Mouse (Mus musculus) forebrain, embryonic 15.5 days (tissue): Measurements from ENCODE around the gene Gm37240. TPM values are rescaled to one million over a fixed set of nuclear protein-coding genes. Genes with fewer than 3 reads are reported as not detected.

ENCODE experiments used
- ATAC-seq: fragments of 200-750 bp; cut with Nextera tagmentation; replicated peaks from 2 replicates; pipeline ENCODE4 v1.8.0; 2017; ENCODE audit warnings: mild to moderate bottlenecking, moderate TSS enrichment, moderate library complexity
- H3K27ac ChIP-seq: fragments of 300-500 bp; sonication (generic); replicated peaks from 2 replicates; pipeline ENCODE4 v1.5.1; 2015; ENCODE audit warnings: mild to moderate bottlenecking, inconsistent platforms
- H3K27me3 ChIP-seq: fragments of 300-500 bp; sonication (generic); 2 replicates; pipeline ENCODE4 v1.6.1; 2015; ENCODE audit warnings: inconsistent platforms
- H3K36me3 ChIP-seq: fragments of 300-500 bp; sonication (generic); 2 replicates; pipeline ENCODE4 v1.6.1; 2015; ENCODE audit warnings: mild to moderate bottlenecking, inconsistent platforms
- H3K4me1 ChIP-seq: fragments of 300-500 bp; sonication (generic); 2 replicates; pipeline ENCODE4 v1.6.1; 2015; ENCODE audit warnings: inconsistent platforms
- H3K4me2 ChIP-seq: fragments of 300-500 bp; sonication (generic); replicated peaks from 2 replicates; pipeline ENCODE4 v1.6.1; 2015; ENCODE audit warnings: mild to moderate bottlenecking, inconsistent platforms
- H3K4me3 ChIP-seq: fragments of 300-500 bp; sonication (generic); 2 replicates; pipeline ENCODE4 v1.5.1; 2015; ENCODE audit warnings: mild to moderate bottlenecking, inconsistent platforms
- H3K9ac ChIP-seq: fragments of 300-500 bp; sonication (generic); replicated peaks from 2 replicates; pipeline ENCODE4 v1.6.1; 2015; ENCODE audit warnings: mild to moderate bottlenecking, inconsistent platforms
- H3K9me3 ChIP-seq: fragments of 300-500 bp; sonication (generic); 2 replicates; pipeline ENCODE4 v1.6.1; 2016; ENCODE audit warnings: inconsistent platforms
- WGBS: fragments of 180-500 bp; shearing (Covaris S2); methylation state at CpG from one replicate; pipeline ENCODE4 v1.1.7; 2015; ENCODE audit warnings: mixed read lengths; 5-methylcytosine and 5-hydroxymethylcytosine counted together
- polyA plus RNA-seq: library from polyadenylated mRNA; unstranded; fragments of >200 nt; fragmentation: Nextera tagmentation; extraction: Ambion mirVana; gene quantifications from 2 replicates; pipeline ENCODE4 v1.2.1, GENCODE M21; 2015

Gm37240 gene
- polyA plus RNA-seq, 1 experiment from 2014 or later, result 2.2 TPM

DNA sequence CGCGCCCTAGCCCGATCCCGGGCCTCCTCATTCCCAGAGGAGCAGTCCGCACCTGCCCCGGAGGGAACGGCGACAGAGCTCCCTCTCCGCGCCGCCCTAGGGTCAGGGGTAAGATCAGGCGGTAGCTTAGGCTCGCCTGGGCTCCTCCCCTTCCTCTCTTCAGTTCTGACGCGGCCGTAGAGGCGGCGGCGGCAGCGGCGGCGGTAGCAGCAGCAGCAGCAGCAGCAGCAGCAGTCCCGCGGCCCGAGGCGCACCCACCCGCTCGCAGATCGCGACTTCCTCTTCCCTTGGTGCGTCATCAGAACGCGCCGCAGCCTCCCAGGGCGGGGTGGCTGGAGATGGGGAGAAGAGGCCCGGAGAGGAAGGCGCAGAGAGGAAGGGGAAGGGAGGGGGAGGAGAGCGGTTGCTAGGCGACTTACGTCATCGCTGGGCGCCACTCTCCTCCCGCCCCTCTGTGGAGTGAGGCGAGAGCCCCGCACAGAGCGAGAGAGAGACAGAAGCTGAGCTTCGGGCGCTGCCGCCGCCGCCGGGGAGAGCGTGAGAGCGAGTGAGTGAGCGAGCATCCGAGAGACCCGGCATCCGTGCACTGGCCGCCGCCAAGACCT is 1073.1 kb downstream of the Gm37240 start:
- Histone ChIP-seq H3K4me2 (peak overlapping the region; percentile 99), H3K9ac (peak overlapping the region; percentile 86), H3K4me1 (peaks cover 35% of the 10 kb centered on the region), H3K9me3 (no peaks in the 10 kb centered on the region), H3K27me3 (no peaks in the 10 kb centered on the region), H3K27ac (peak overlapping the region; percentile 97), H3K36me3 (no peaks in the 10 kb centered on the region), H3K4me3 (peak overlapping the region; percentile 87)
- peak; percentile 98 for ATAC-seq
- under 1% methylated on average over 57 of the region's 60 CpGs for WGBS

DNA sequence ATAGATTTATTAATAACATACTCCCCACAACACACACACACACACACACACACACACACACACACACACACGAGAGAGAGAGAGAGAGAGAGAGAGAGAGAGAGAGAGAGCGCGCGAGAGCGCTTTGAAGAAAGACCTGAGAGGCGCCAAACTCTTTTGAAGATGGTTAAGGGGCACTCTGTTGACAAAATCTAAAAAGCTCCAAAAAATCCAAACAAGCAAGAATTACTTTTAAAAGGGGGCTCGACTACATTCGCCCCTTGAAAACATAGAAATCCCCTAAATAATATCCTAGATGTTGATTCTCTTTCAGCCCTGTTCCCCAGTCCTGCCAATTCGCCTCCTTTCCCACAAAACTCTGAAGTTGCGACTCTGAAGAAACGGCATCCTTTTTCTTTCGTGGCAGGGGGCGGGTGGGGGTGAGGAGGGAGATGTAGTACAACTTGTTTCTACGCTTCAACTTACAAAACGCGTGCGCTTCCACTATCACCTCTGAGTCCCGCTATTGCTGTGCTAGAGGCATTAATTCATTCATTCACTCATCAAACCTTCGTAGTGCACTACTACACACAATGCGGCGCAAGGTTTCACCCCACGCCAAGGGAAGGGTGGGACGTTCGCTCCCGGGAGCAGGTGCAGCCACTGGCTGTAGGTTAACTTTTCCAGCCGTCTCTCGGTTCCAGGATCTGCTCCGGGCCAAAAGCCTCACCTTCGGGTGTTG is 1073.7 kb downstream of the Gm37240 start:
- H3K4me1 ChIP-seq, result peaks cover 35% of the 10 kb centered on the region
- ATAC-seq, result no peak; the same call in 1 of the 2 replicates
- no peaks in the 10 kb centered on the region for H3K27me3 ChIP-seq
- H3K9me3 ChIP-seq, result no peaks in the 10 kb centered on the region
- under 1% methylated on average over 29 of the region's 29 CpGs for WGBS
- peak overlapping the region; percentile 87 for H3K4me3 ChIP-seq
- peak overlapping the region; percentile 58 for H3K4me2 ChIP-seq
- no peaks in the 10 kb centered on the region for H3K36me3 ChIP-seq
- H3K9ac ChIP-seq, result peak overlapping the region; percentile 76
- peak overlapping the region; percentile 97 for H3K27ac ChIP-seq

DNA sequence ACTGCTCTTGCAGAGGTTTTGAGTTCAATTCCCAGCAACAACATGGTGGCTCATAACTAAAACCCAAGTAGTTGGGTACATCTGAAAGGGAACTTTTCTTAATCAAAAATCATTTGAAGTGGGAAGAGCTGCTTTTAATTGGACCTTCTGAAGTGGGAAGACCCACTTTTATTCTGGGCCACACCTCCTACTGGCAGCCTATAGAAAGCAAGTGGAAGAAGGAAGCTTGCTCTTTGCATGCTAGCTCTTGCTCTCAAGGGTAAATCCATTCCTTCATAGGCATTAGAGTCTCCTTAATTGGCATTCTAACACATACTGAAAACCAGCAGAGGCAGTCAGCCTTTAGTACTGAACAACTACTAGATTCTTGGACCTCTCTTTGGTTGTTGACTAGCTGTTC is 1076.5 kb downstream of the Gm37240 start:
- Histone ChIP-seq H3K27ac (no peak overlapping the region), H3K4me1 (peaks cover 22% of the 10 kb centered on the region), H3K27me3 (no peaks in the 10 kb centered on the region), H3K9me3 (no peaks in the 10 kb centered on the region), H3K4me2 (no peak overlapping the region), H3K4me3 (no peak overlapping the region), H3K36me3 (no peaks in the 10 kb centered on the region), H3K9ac (no peak overlapping the region)
- ATAC-seq, result no peak

DNA sequence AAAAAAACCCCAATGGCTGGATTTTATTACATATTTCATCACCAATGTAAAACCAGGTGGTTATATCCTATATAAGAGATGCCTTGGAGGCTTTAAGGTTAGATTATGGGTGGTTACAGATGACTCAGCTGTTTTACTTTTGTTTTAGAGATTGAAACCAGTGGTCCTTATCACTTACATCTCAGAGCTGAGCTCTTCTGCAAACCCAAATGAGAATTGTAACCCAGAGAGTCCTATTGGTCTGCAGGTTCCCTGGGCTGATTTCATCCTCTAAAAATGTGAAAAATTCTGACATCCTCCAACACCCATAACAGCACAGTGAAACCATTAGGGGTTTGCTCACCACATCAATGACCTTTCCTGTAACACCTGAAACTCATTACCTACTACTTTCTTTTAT is 1078.4 kb downstream of the Gm37240 start:
- Histone ChIP-seq H3K9ac (no peak overlapping the region), H3K27me3 (no peaks in the 10 kb centered on the region), H3K4me1 (peaks cover 15% of the 10 kb centered on the region), H3K4me3 (no peak overlapping the region), H3K27ac (no peak overlapping the region), H3K9me3 (no peaks in the 10 kb centered on the region), H3K36me3 (no peaks in the 10 kb centered on the region), H3K4me2 (no peak overlapping the region)
- ATAC-seq, result no peak

DNA sequence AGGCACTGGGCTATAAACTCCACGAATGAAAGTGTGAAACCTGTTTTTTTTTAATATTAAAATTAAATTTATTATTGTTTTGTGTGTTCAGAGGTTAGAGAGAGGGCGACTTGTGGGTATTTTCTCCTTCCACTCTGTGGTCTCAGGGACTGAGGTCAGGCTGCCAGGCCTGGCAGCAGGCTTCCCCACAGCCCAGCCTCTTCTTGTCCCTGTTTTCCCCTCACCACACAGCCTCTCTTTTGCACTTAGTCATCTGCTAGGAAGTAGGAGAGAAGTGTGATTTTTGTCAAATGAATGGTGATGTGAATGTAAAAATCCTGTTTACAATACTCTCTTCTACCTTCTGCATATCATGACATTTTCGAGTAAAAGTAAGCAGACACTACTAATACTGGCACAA is 1079.5 kb downstream of the Gm37240 start:
- no peak overlapping the region for H3K4me3 ChIP-seq
- no peak overlapping the region for H3K4me2 ChIP-seq
- H3K9ac ChIP-seq, result no peak overlapping the region
- no peak overlapping the region for H3K27ac ChIP-seq
- 70% methylated on average over 3 of the region's 3 CpGs for WGBS
- no peak for ATAC-seq
- no peaks in the 10 kb centered on the region for H3K9me3 ChIP-seq
- peaks cover 6% of the 10 kb centered on the region for H3K4me1 ChIP-seq
- H3K27me3 ChIP-seq, result no peaks in the 10 kb centered on the region
- no peaks in the 10 kb centered on the region for H3K36me3 ChIP-seq

DNA sequence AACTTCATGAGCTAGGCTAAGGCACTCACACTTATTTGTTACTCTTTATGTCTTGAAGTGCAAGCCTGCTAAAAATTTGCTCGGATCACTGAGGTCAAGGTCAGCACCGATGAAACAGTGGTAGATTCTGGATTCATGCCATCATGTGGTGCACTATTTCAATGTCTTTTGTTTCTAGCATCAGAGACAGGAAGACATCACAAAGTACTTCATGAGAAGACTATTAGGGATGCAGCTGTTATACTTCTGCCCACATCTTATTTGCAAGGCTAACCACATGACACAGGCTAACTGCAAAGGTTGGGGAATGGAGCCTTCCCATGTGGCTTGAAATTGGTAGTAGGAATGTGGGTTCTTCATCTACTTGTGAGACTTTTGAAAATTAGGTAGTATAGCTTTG is 1081.1 kb downstream of the Gm37240 start:
- H3K4me3 ChIP-seq, result no peak overlapping the region
- no peak overlapping the region for H3K9ac ChIP-seq
- H3K4me2 ChIP-seq, result no peak overlapping the region
- H3K27me3 ChIP-seq, result no peaks in the 10 kb centered on the region
- no peaks in the 10 kb centered on the region for H3K4me1 ChIP-seq
- H3K9me3 ChIP-seq, result no peaks in the 10 kb centered on the region
- no peaks in the 10 kb centered on the region for H3K36me3 ChIP-seq
- WGBS, result 78% methylated on average over 2 of the region's 2 CpGs
- no peak overlapping the region for H3K27ac ChIP-seq
- no peak for ATAC-seq

DNA sequence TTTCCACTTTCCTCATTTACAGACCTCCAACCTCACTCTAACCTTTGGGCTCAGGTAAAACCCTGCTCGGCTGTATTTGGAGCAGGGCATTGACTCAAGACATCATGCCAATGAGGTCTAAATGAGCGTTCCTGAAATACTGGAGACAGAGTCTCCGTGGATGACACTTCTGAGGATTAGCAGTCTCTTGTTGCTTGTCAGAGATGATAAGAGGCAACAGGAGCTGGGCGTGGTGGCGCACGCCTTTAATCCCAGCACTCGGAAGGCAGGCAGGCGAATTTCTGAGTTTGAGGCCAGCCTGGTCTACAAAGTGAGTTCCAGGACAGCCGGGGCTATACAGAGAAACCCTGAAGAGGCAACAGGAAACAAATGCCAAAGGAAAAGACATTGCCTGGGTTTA is 1083.3 kb downstream of the Gm37240 start:
- Histone ChIP-seq H3K4me1 (no peaks in the 10 kb centered on the region), H3K4me3 (no peak overlapping the region), H3K36me3 (no peaks in the 10 kb centered on the region), H3K27ac (no peak overlapping the region), H3K27me3 (no peaks in the 10 kb centered on the region), H3K9ac (no peak overlapping the region), H3K4me2 (no peak overlapping the region), H3K9me3 (no peaks in the 10 kb centered on the region)
- WGBS, result 78% methylated on average over 9 of the region's 9 CpGs
- no peak for ATAC-seq

DNA sequence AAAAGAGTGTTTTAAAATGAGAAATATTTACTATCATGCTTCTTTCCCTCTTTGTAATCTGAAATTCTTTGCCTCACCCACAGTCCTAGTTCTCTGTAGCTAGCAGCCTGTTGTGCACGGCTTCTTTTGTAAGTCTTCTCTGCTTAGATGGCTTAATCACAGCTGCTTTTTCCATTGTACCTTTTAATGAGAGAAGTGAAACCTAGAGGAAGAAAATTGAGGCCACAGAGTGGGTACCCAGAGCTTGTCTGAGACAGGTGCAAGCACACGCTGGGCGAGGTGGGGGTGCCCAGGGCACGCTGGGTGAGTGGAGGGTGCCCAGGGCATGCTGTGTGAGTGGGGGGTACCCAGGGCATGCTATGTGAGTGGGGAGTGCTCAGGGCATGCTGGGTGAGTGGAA is 1099.4 kb downstream of the Gm37240 start:
- H3K36me3 ChIP-seq, result no peaks in the 10 kb centered on the region
- H3K9ac ChIP-seq, result no peak overlapping the region
- ATAC-seq, result no peak
- H3K4me2 ChIP-seq, result no peak overlapping the region
- H3K27me3 ChIP-seq, result no peaks in the 10 kb centered on the region
- H3K4me1 ChIP-seq, result no peaks in the 10 kb centered on the region
- WGBS, result 82% methylated on average over 4 of the region's 4 CpGs
- no peak overlapping the region for H3K27ac ChIP-seq
- no peaks in the 10 kb centered on the region for H3K9me3 ChIP-seq
- H3K4me3 ChIP-seq, result no peak overlapping the region

DNA sequence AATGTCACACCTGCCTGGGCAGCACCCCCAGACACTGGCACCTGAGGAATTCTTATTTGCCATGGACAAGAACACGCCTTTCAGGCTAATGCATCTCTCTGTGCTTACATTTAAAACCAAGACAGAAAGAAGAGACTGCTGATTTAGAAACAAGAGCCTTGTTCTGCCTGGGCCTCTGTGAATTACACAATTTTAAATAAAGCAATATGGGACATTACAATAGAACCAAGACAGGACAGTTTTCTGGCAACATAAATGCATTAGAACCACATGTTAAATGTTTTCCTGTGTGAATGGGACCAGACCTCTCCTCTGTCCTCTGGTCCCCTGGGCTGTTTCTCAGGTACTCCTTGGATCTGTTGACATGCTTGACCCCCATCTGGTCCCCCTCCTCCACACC is 1111.2 kb downstream of the Gm37240 start:
- WGBS, result 68% methylated on average over 1 of the region's 1 CpGs
- Histone ChIP-seq H3K9me3 (no peaks in the 10 kb centered on the region), H3K27me3 (no peaks in the 10 kb centered on the region), H3K27ac (no peak overlapping the region), H3K4me3 (no peak overlapping the region), H3K4me2 (no peak overlapping the region), H3K9ac (no peak overlapping the region), H3K4me1 (no peaks in the 10 kb centered on the region), H3K36me3 (no peaks in the 10 kb centered on the region)
- ATAC-seq, result no peak

DNA sequence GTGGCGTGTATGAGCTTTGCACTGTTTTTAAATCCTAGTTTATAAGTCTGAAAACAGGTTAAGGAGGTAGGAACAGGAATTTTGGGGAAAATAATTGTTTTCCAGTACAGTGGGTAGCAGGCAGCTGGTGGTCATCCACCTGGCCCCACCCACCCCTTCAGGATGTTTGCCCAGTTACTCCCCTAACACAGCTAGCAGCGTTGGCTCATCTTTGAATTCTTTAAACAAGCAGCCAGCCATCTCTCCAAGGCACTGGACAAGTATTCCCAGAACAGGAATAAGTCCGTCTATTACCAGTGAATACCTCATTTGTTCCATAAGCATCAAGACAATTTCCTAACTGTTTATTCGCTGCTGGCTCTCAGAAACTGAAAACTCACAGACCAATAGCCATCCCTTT is 1111.7 kb downstream of the Gm37240 start:
- Histone ChIP-seq H3K9ac (no peak overlapping the region), H3K9me3 (no peaks in the 10 kb centered on the region), H3K27ac (no peak overlapping the region), H3K4me3 (no peak overlapping the region), H3K36me3 (no peaks in the 10 kb centered on the region), H3K27me3 (no peaks in the 10 kb centered on the region), H3K4me1 (no peaks in the 10 kb centered on the region), H3K4me2 (no peak overlapping the region)
- no peak for ATAC-seq
- 56% methylated on average over 4 of the region's 4 CpGs for WGBS

DNA sequence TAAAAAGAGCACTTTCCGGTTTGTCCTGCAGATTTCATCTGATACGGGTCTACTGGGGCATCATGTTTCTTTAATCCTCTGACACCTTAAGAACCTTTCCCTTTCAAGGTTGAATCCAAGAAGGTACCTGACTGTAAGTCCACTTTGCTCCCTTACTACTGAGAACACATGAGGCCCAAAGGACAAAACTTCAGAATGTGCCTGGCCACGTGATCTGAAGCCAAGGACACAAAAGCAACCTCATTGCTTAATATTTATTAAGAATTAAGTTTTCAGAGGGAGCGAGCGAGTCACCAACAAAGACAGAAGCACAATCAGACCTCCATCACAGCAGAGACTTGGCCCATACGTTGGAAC is 1112.3 kb downstream of the Gm37240 start:
- 57% methylated on average over 6 of the region's 6 CpGs for WGBS
- no peaks in the 10 kb centered on the region for H3K9me3 ChIP-seq
- H3K4me3 ChIP-seq, result no peak overlapping the region
- no peak overlapping the region for H3K27ac ChIP-seq
- H3K27me3 ChIP-seq, result no peaks in the 10 kb centered on the region
- H3K4me1 ChIP-seq, result no peaks in the 10 kb centered on the region
- no peaks in the 10 kb centered on the region for H3K36me3 ChIP-seq
- no peak for ATAC-seq
- H3K4me2 ChIP-seq, result no peak overlapping the region
- no peak overlapping the region for H3K9ac ChIP-seq

DNA sequence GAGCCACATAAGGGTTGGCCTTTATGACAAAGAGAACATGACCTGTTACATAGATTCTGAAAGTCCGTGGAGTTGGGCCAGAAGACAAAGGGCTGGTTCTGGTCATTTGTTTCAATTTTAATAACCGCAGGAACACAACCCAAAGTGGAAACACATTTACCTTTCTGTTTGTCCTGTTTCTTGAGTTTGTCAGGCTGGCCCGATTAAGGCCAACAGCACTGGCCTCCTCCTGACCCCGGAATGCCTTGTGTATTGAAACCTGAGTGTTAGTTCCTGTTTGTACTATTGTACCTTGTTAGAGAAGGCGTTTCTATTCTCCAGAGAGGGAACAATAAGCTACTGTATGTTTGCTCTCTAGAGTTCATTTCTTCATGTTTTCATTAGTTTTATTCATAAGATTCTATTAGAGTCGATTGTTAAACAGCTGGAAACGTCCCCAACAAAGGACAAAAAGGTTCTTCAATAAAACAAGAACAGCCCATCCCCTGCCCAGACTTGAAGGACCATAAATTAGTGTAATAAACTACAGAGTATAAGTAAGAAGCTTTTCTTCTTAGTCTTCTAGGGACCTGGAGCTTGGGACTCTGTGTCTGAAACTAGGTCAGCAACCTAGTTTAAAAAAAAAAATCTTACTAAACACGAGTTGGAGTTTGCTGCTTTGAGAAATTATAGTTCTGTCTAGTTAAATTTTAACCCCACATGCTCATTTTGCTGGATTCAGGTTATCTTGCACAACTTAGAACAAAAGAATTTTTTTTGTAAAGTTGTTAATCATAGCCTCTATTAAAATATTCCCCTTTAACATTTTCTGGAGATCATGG is 1112.9 kb downstream of the Gm37240 start:
- ATAC-seq, result no peak
- Histone ChIP-seq H3K27ac (no peak overlapping the region), H3K4me1 (no peaks in the 10 kb centered on the region), H3K9ac (no peak overlapping the region), H3K9me3 (no peaks in the 10 kb centered on the region), H3K4me3 (no peak overlapping the region), H3K27me3 (no peaks in the 10 kb centered on the region), H3K36me3 (no peaks in the 10 kb centered on the region), H3K4me2 (no peak overlapping the region)
- WGBS, result 48% methylated on average over 8 of the region's 8 CpGs
